Mouse (Mus musculus) hindbrain, embryonic 13.5 days (tissue): ENCODE data around the gene Ttc39b. TPM values are rescaled to one million over a fixed set of nuclear protein-coding genes. Genes with fewer than 3 reads are reported as not detected.

Experiments
- ATAC-seq: fragments of 200-750 bp; cut with Nextera tagmentation; 2 replicates; pipeline ENCODE4 v1.8.0; 2017; ENCODE audit warnings: moderate TSS enrichment; ENCODE audit not compliant: low FRiP score
- H3K27ac ChIP-seq: fragments of 300-500 bp; sonication (generic); 2 replicates; pipeline ENCODE4 v1.5.1; 2015; ENCODE audit warnings: inconsistent platforms, mild to moderate bottlenecking, moderate library complexity
- H3K27me3 ChIP-seq: fragments of 300-500 bp; sonication (generic); 2 replicates; pipeline ENCODE4 v1.6.1; 2015; ENCODE audit warnings: mild to moderate bottlenecking, inconsistent platforms
- H3K36me3 ChIP-seq: fragments of 300-500 bp; sonication (generic); 2 replicates; pipeline ENCODE4 v1.6.1; 2015; ENCODE audit warnings: mild to moderate bottlenecking, inconsistent platforms
- H3K4me1 ChIP-seq: fragments of 300-500 bp; sonication (generic); replicated peaks from 2 replicates; pipeline ENCODE4 v1.6.1; 2015; ENCODE audit warnings: inconsistent platforms
- H3K4me2 ChIP-seq: fragments of 300-500 bp; sonication (generic); 2 replicates; pipeline ENCODE4 v1.6.1; 2015; ENCODE audit warnings: inconsistent platforms, mild to moderate bottlenecking, moderate library complexity
- H3K4me3 ChIP-seq: fragments of 300-500 bp; sonication (generic); 2 replicates; pipeline ENCODE4 v1.5.1; 2015; ENCODE audit warnings: mild to moderate bottlenecking, inconsistent platforms
- H3K9ac ChIP-seq: fragments of 300-500 bp; sonication (generic); 2 replicates; pipeline ENCODE4 v1.6.1; 2015; ENCODE audit warnings: mild to moderate bottlenecking, inconsistent platforms
- H3K9me3 ChIP-seq: fragments of 300-500 bp; sonication (generic); 2 replicates; pipeline ENCODE4 v1.6.1; 2016; ENCODE audit warnings: inconsistent platforms
- WGBS: fragments of 180-500 bp; shearing (Covaris S2); methylation state at CpG from one replicate; pipeline ENCODE4 v1.1.7; 2015; 5-methylcytosine and 5-hydroxymethylcytosine counted together
- polyA plus RNA-seq: library from polyadenylated mRNA; unstranded; fragments of >200 nt; fragmentation: Nextera tagmentation; extraction: Ambion mirVana; gene quantifications from 2 replicates; pipeline ENCODE4 v1.2.1, GENCODE M21; 2015

Ttc39b gene
- polyA plus RNA-seq, 1 experiment from 2014 or later, result 5.5 TPM

DNA sequence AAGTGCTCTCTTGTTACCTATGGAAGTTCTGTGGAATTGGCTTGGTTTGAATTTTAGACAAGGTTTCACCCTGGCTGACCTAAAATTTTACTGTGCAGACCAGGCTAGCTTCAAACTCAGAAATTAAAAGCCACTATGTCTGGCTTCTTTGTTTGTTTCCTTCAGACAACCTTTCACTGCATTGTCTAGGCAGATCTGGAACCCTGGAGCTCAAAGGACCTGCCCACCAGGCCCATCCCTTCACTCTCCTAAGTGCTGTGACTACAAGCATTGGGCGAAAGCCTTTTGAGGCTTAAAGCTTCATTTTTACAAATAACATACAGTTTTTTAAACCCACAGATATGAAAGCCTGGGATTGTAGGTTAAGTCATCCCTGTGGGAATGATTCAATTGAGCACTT is 22.3 kb downstream of the Ttc39b start:
- ATAC-seq, result no peak
- 91% methylated on average over 1 of the region's 1 CpGs for WGBS

DNA sequence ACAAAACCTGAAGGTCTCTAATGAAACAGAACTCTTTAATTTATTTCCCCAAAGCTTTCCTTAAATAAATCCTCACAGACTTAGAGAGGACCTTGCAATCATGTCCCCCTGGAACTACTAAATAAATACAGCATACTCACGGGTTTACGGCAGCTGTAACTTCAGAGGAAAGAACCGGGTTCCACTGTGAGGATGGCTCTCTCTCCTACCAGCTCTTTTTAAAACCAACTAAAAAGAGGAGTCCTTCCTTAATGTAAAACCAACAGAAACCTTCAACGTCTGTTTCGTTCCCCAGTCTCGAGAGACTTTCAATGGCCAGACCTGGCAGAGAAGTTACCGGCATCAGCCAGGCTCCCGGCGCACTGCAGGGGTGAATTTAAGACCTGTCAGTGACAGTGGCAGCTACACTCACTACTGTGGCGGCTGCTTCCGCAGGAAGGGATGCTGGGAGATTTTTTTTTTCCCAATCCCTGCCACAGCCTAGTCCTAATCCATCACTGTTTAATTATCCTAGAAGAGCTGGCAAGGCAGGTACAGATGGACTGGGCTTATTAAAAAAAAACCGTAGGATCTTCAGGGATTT is 39.2 kb downstream of the Ttc39b start:
- peak overlapping the region; percentile 79 for H3K4me2 ChIP-seq
- H3K36me3 ChIP-seq, result no peaks in the 10 kb centered on the region
- H3K9me3 ChIP-seq, result no peaks in the 10 kb centered on the region

More for the DNA sequence above, 22.3 kb downstream of the Ttc39b start:
- Histone ChIP-seq H3K9me3 (no peaks in the 10 kb centered on the region), H3K27ac (no peak overlapping the region), H3K4me3 (no peak overlapping the region), H3K36me3 (no peaks in the 10 kb centered on the region), H3K4me1 (peaks cover 5% of the 10 kb centered on the region; the same call in 1 of the 2 replicates), H3K27me3 (no peaks in the 10 kb centered on the region), H3K4me2 (no peak overlapping the region), H3K9ac (no peak overlapping the region)

DNA sequence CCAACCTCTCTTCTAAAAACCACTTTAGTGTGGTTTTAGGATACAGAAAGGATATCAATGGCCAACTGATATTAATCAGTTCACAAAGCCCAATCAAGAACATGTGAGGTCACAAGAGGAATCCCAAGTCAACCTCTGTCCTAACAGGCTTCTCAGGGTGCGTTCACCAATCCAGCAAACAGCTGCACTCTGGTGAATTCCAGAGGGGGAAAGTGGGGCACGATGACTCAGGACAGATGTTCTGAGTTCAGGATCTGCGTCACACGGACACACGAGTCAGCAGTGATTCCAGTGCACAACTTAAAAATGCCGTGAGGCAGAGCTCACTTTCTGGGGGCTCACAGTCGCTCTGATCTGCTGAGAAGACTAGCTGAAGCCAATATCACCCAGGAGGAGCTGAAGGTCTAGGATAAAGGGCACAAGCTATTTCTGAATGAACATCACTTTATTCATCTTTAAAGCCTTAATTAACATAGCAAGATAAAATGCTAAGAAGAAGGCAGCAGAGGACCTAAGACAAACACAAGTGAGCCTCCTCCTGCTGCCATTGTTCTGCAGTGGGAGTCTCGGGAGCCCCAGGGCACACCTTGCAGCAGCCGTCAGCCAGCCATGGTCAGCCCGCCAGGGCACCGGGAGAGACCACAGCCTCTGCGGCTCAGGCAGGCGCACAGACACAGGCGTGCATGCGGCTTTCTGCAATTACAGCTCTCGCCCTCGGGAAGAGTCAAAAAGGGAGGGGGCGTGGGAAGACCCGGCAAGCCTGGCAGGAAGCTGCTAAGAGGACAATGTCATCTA is 39.9 kb downstream of the Ttc39b start:
- H3K36me3 ChIP-seq, result no peaks in the 10 kb centered on the region
- peak overlapping the region; percentile 79 for H3K9ac ChIP-seq
- H3K4me3 ChIP-seq, result peak overlapping the region; percentile 56
- H3K4me1 ChIP-seq, result peaks cover 31% of the 10 kb centered on the region
- peak overlapping the region; percentile 89 for H3K27ac ChIP-seq
- 17% methylated on average over 19 of the region's 19 CpGs for WGBS
- no peaks in the 10 kb centered on the region for H3K9me3 ChIP-seq
- no peaks in the 10 kb centered on the region for H3K27me3 ChIP-seq
- ATAC-seq, result peak; percentile 90
- peak overlapping the region; percentile 79 for H3K4me2 ChIP-seq

More for the DNA sequence above, 39.2 kb downstream of the Ttc39b start:
- peak overlapping the region; percentile 79 for H3K9ac ChIP-seq
- WGBS, result 3% methylated on average over 12 of the region's 12 CpGs
- peaks cover 29% of the 10 kb centered on the region for H3K4me1 ChIP-seq
- no peaks in the 10 kb centered on the region for H3K27me3 ChIP-seq
- peak; percentile 79 for ATAC-seq
- peak overlapping the region; percentile 56 for H3K4me3 ChIP-seq
- H3K27ac ChIP-seq, result peak overlapping the region; percentile 89

DNA sequence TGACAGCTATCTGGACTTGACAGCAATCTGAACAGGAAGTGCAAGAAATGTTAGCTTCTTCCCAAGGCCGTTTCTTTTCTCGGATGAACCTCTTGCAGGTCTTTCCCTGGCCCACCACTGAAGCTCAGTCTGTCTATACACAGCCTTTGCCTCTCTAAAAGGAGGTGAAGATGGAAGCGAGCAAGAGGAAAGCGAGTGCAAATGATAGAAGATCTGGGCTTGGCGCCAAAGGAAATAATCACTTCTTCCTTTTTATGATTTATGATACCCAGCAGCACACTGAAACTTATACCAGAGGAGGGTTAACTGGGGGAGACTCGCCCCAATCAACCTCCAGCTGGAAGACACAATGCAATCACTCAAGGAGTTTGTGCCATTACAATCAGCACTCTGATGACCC is 41.6 kb downstream of the Ttc39b start:
- Histone ChIP-seq H3K4me3 (no peak overlapping the region), H3K9me3 (no peaks in the 10 kb centered on the region), H3K36me3 (no peaks in the 10 kb centered on the region), H3K9ac (no peak overlapping the region), H3K27ac (no peak overlapping the region), H3K4me1 (peaks cover 31% of the 10 kb centered on the region), H3K27me3 (no peaks in the 10 kb centered on the region), H3K4me2 (no peak overlapping the region)
- WGBS, result 70% methylated on average over 6 of the region's 6 CpGs
- no peak for ATAC-seq

DNA sequence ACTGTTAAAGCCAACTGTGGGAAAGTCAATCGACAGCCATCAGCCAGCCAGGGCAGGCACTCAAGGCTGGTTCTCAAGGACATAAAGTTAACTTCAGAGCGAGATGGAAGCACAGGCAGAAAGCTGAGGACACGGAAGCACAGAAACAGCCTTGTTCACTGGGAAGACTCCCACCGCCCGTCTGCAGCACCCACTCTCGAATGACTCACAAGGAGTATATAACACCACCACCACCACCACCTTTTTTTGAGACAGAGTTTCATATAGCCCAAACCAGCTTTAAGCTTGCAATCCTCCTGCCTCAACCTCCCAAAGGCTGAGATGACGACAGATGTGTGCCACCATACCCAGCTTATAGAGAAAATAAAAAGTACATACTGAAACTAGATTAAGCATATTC is 44.8 kb downstream of the Ttc39b start:
- H3K4me3 ChIP-seq, result no peak overlapping the region
- WGBS, result 96% methylated on average over 7 of the region's 7 CpGs
- no peak overlapping the region for H3K4me2 ChIP-seq
- H3K36me3 ChIP-seq, result no peaks in the 10 kb centered on the region
- no peak for ATAC-seq
- H3K9me3 ChIP-seq, result no peaks in the 10 kb centered on the region
- no peak overlapping the region for H3K9ac ChIP-seq
- no peaks in the 10 kb centered on the region for H3K27me3 ChIP-seq
- no peak overlapping the region for H3K27ac ChIP-seq
- H3K4me1 ChIP-seq, result peaks cover 21% of the 10 kb centered on the region

DNA sequence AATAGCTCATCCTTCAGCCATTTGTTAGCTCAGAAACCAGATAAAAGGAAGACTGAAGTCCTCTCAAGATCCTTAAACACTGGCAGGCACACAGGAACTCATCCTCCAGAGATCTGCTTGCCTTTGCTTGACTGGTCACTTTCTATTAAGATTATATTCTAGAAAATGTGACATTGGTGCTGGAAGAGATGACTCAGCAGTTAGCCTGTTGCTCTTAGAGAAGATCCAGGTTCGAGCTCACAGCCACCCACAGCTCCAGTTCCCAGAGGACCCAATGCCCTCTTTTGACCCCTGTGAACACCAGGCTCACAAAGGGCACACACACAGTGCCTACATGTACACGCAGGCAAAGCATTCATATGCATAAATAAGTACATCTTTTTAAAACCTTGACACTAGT is 49.8 kb downstream of the Ttc39b start:
- no peaks in the 10 kb centered on the region for H3K4me1 ChIP-seq
- H3K27me3 ChIP-seq, result no peaks in the 10 kb centered on the region
- H3K27ac ChIP-seq, result no peak overlapping the region
- H3K36me3 ChIP-seq, result no peaks in the 10 kb centered on the region
- no peak overlapping the region for H3K4me3 ChIP-seq
- no peak overlapping the region for H3K9ac ChIP-seq
- H3K4me2 ChIP-seq, result no peak overlapping the region
- no peak for ATAC-seq
- no peaks in the 10 kb centered on the region for H3K9me3 ChIP-seq
- 63% methylated on average over 2 of the region's 2 CpGs for WGBS

DNA sequence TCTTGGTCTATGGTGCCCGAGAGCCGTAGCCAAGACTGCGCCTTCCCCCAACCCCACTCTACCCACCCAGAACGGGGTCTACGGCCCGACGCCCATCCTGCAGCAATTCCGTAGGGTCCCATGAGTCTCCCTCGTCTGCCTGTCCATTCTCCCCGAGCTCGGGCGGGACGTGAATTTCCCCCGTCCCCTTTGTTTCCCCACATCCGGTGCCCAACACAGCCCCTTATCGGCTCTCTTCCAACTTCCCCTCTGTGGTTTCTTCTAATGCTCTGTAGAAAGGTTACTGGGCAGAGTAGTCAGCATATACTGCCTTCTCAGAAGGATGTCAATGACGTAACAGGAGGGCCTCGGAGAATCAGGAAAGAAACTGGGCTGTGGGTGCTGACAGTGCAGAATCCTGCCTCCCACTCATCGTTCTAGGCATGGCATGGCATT is 50.4 kb downstream of the Ttc39b start:
- Histone ChIP-seq H3K27me3 (no peaks in the 10 kb centered on the region), H3K4me2 (no peak overlapping the region), H3K27ac (no peak overlapping the region), H3K36me3 (no peaks in the 10 kb centered on the region), H3K9ac (no peak overlapping the region), H3K9me3 (no peaks in the 10 kb centered on the region), H3K4me1 (no peaks in the 10 kb centered on the region), H3K4me3 (no peak overlapping the region)
- ATAC-seq, result no peak
- WGBS, result 91% methylated on average over 19 of the region's 19 CpGs

DNA sequence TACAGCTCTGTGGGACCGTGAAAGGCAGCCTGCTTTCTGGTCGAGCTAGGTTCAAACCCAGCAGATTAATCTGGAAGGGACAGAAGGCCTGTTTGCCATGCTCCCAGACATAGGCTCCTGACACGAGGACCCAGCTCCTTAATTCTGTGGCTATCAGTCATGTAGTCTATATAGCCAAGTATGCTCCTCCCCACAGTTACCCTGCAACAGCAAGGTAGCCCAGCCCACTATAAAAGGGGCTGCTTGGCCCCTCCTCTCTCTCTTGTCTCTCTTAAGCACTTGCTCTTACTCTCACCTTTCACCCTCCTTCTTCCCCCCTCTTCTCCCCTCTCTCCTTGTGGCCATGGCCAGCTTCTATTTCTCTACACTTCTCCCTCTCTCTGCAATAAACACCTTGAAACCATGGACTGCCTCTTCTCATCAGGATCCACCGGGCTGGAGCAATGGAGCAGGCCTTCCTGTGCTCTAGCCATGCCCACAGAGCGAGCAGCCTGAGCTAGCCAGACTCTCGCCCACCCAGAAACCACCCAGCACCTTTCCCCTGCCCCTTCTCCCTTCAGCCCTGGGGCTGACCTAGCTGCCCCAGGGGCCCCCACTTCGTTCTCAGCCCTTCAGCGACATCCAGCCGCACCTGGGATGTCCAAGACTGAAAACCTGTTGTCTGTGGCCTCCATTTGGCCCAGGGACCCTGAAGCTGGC is 51.0 kb downstream of the Ttc39b start:
- H3K27me3 ChIP-seq, result no peaks in the 10 kb centered on the region
- WGBS, result 89% methylated on average over 9 of the region's 9 CpGs
- H3K4me1 ChIP-seq, result no peaks in the 10 kb centered on the region
- no peak overlapping the region for H3K27ac ChIP-seq
- H3K9me3 ChIP-seq, result no peaks in the 10 kb centered on the region
- no peaks in the 10 kb centered on the region for H3K36me3 ChIP-seq
- no peak for ATAC-seq
- no peak overlapping the region for H3K9ac ChIP-seq
- H3K4me3 ChIP-seq, result no peak overlapping the region
- no peak overlapping the region for H3K4me2 ChIP-seq

DNA sequence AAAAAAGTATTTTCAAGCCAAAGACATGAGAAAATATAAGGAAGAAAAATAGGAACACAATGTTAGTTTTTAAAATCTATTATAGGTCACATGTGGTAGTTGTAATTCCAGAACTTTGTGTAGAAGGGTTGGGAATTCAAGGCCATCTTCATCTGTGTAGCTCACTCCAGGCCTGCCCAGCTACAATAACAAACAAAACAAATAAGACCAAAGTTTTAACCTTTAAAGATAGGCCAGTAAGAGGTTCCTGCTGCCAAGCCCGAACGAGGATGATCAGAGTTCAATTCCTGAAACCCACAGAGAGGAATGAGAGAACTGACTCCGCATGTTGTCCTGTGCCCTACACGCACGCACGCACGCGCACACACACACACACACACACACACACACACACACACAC is 53.6 kb downstream of the Ttc39b start:
- no peak overlapping the region for H3K27ac ChIP-seq
- WGBS, result 91% methylated on average over 8 of the region's 8 CpGs
- no peak overlapping the region for H3K4me2 ChIP-seq
- no peak for ATAC-seq
- no peaks in the 10 kb centered on the region for H3K36me3 ChIP-seq
- H3K9me3 ChIP-seq, result no peaks in the 10 kb centered on the region
- no peaks in the 10 kb centered on the region for H3K27me3 ChIP-seq
- H3K4me1 ChIP-seq, result no peaks in the 10 kb centered on the region
- H3K9ac ChIP-seq, result no peak overlapping the region
- H3K4me3 ChIP-seq, result no peak overlapping the region

DNA sequence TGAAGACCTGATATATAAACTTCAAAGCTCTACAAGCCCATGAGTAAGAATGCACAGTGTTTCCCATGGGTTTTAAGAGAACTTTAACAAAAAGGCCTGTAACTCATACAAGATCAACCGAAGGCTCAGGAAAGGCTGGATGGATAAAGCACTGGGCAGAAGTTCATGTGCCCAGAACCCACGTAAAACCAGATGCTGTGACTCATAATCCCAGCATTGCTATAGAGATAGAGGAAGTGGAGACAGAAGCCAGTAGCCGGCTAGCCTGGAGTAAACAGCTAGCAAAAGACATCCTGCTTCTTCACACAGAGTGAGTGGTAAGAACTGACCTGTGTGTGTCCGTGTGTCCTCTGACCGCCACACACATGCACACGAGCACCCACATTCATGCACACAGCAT is 54.4 kb downstream of the Ttc39b start:
- no peak for ATAC-seq
- WGBS, result 91% methylated on average over 6 of the region's 6 CpGs
- H3K4me3 ChIP-seq, result no peak overlapping the region

DNA sequence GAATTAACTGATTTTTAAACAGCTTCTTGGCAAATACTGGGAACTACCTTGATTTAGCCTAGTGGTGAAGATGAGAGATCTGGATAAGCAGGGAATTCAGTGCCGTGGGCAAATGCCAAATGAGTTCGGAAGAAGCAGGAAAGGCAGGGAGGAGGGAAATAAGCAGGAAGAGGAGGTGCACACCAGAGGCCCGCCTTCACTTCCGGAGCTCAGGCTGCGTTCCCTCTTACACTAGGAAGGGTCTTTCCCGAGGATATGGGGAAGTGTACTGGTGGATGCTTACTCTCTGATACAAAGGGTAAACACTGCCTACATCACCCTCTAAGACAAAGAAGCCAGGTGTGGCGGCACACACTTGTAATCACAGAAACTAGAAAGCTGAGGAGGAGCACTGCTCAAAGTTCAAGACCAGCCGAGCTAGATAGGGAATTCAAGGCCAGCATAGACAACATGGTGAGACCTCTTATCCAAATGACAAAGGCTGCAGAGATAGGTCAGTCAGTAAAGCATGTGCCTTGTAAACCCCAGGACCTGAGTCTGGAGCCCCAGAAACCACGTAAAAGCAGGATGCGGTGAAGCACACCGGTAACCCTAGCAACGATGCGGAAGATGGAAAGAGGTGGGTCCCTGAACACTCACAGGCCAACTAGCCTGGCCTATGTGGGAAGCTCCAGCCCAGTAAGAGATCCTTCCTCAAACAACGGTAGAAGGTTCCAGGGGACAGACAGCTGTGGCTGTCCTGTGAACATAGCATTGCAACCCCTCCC is 57.9 kb downstream of the Ttc39b start:
- Histone ChIP-seq H3K27me3 (no peaks in the 10 kb centered on the region), H3K4me3 (no peak overlapping the region), H3K4me1 (no peaks in the 10 kb centered on the region), H3K9me3 (no peaks in the 10 kb centered on the region), H3K27ac (no peak overlapping the region; the same call in 1 of the 2 replicates), H3K9ac (no peak overlapping the region), H3K36me3 (no peaks in the 10 kb centered on the region), H3K4me2 (no peak overlapping the region)
- 0 out of 2 replicates have a peak, but pooled peaks have one; percentile 37 for ATAC-seq
- WGBS, result 79% methylated on average over 14 of the region's 14 CpGs

More for the DNA sequence above, 54.4 kb downstream of the Ttc39b start:
- Histone ChIP-seq H3K36me3 (no peaks in the 10 kb centered on the region), H3K4me2 (no peak overlapping the region), H3K9me3 (no peaks in the 10 kb centered on the region), H3K27ac (no peak overlapping the region), H3K4me1 (no peaks in the 10 kb centered on the region), H3K27me3 (no peaks in the 10 kb centered on the region), H3K9ac (no peak overlapping the region)

DNA sequence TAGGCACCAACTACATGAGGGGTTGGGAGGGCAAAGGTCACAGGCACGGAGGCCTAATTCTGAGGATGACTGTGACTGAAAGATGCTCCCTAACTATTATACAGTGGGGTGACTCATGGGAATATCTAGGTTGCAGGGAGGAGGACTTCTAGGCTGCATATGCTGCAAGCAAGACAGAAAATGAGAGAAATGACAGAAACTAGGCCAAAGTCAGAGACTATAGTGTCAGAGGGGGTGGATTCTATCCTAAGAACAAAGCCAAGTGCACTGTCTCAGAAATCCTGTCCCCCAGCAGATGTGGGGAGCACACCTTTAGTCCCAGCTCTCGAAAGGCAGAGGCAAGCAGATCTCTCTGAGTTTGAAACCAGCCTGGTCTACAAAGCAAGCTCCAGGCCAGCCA is 59.2 kb downstream of the Ttc39b start:
- WGBS, result 84% methylated on average over 2 of the region's 2 CpGs

More for the DNA sequence above, 59.2 kb downstream of the Ttc39b start:
- ATAC-seq, result no peak
- Histone ChIP-seq H3K27me3 (no peaks in the 10 kb centered on the region), H3K4me2 (no peak overlapping the region), H3K9me3 (no peaks in the 10 kb centered on the region), H3K4me3 (no peak overlapping the region), H3K27ac (no peak overlapping the region), H3K9ac (no peak overlapping the region), H3K4me1 (no peaks in the 10 kb centered on the region), H3K36me3 (0 out of 2 replicates have a peak, but pooled peaks cover 2% of the 10 kb centered on the region)
